Mouse (Mus musculus) adrenal gland, adult 2 months (tissue): ENCODE data around the gene Stum. TPM values are rescaled to one million over a fixed set of nuclear protein-coding genes. Genes with fewer than 3 reads are reported as not detected.
"Not testable (repeated sequence)": the region's sequence is repeated elsewhere in the genome, so short reads cannot be mapped to it uniquely, and the experiment has no call there.

Source experiments
- DNase-seq: peaks from one replicate; pipeline ENCODE4 v3.0.0; 2021
- polyA plus RNA-seq: library from polyadenylated mRNA; depleted of rRNA; stranded (reverse); fragments of >200 nt; gene quantifications from 2 replicates; pipeline ENCODE4 v1.2.3, GENCODE M21; 2012
- total RNA-seq, 2 experiments: library from RNA; stranded (reverse); gene quantifications; 2 replicates each; pipeline ENCODE4 v1.2.3; 2021

The Stum gene
- total and polyA plus RNA-seq, 3 experiments, result 0.19 to 0.63 (median 0.52) TPM

- peak; percentile 79 for DNase-seq
Measured at GRCm38 (mm10) chr1:180405576-180406335, 77.5 kb downstream of the Stum start.

- no peak for DNase-seq
Measured at GRCm38 (mm10) chr1:180404706-180405105, 78.6 kb downstream of the Stum start.

- DNase-seq, result peak; percentile 90
Measured at GRCm38 (mm10) chr1:180403694-180404606, 79.4 kb downstream of the Stum start.

GRCm38 (mm10) chr1:180403357-180403693 is 80.0 kb downstream of the Stum start:
- no peak for DNase-seq

GRCm38 (mm10) chr1:180402481-180403081 is 80.7 kb downstream of the Stum start:
- peak; percentile 50 for DNase-seq

- DNase-seq, result no peak
Measured at GRCm38 (mm10) chr1:180401725-180402124, 81.6 kb downstream of the Stum start.

GRCm38 (mm10) chr1:180400691-180401455 is 82.4 kb downstream of the Stum start:
- no peak for DNase-seq

GRCm38 (mm10) chr1:180398446-180398845 is 84.9 kb downstream of the Stum start:
- DNase-seq, result no peak

GRCm38 (mm10) chr1:180397734-180398133 is 85.6 kb downstream of the Stum start:
- no peak for DNase-seq

GRCm38 (mm10) chr1:180393873-180394272 is 89.4 kb downstream of the Stum start:
- DNase-seq, result peak; percentile 42

- DNase-seq, result no peak
Measured at GRCm38 (mm10) chr1:180393017-180393797, 90.1 kb downstream of the Stum start.

- no peak for DNase-seq
Measured at GRCm38 (mm10) chr1:180392137-180392798, 91.0 kb downstream of the Stum start.

- DNase-seq, result no peak
Measured at GRCm38 (mm10) chr1:180391575-180391945, 91.7 kb downstream of the Stum start.

- peak; percentile 62 for DNase-seq
Measured at GRCm38 (mm10) chr1:180390746-180391574, 92.3 kb downstream of the Stum start.

GRCm38 (mm10) chr1:180390321-180390731 is 93.0 kb downstream of the Stum start:
- peak; percentile 72 for DNase-seq

GRCm38 (mm10) chr1:180389213-180389760 is 94.0 kb downstream of the Stum start:
- DNase-seq, result not testable (repeated sequence)

- no peak for DNase-seq
Measured at GRCm38 (mm10) chr1:180388481-180388880, 94.8 kb downstream of the Stum start.

- no peak for DNase-seq
Measured at GRCm38 (mm10) chr1:180387750-180388480, 95.4 kb downstream of the Stum start.
